Mouse (Mus musculus) forebrain, embryonic 10.5 days (tissue): ENCODE data around the gene Btbd1. TPM values are rescaled to one million over a fixed set of nuclear protein-coding genes. Genes with fewer than 3 reads are reported as not detected.

Experiments
- DNase-seq: peaks from one replicate; pipeline ENCODE4 v3.0.0-alpha.2; 2017; ENCODE audit warnings: low spot score; ENCODE audit errors: extremely low spot score
- H3K27ac ChIP-seq: fragments of 300-500 bp; sonication (generic); 2 replicates; pipeline ENCODE4 v1.5.1; 2016; ENCODE audit warnings: mild to moderate bottlenecking
- H3K27me3 ChIP-seq: fragments of 300-500 bp; sonication (generic); 2 replicates; pipeline ENCODE4 v1.6.1; 2016; ENCODE audit warnings: mild to moderate bottlenecking; ENCODE audit not compliant: poor library complexity, severe bottlenecking
- H3K36me3 ChIP-seq: fragments of 300-500 bp; sonication (generic); replicated peaks from 2 replicates; pipeline ENCODE4 v1.6.1; 2016; ENCODE audit warnings: mild to moderate bottlenecking, moderate library complexity
- H3K4me1 ChIP-seq: fragments of 300-500 bp; sonication (generic); 2 replicates; pipeline ENCODE4 v1.6.1; 2016
- H3K4me3 ChIP-seq: fragments of 300-500 bp; sonication (generic); 2 replicates; pipeline ENCODE4 v1.5.1; 2016; ENCODE audit warnings: mild to moderate bottlenecking, moderate library complexity
- H3K9me3 ChIP-seq: fragments of 300-500 bp; sonication (generic); 2 replicates; pipeline ENCODE4 v1.6.1; 2016; ENCODE audit warnings: mild to moderate bottlenecking, moderate library complexity
- WGBS: fragments of 180-500 bp; shearing (Covaris S2); methylation state at CpG from one replicate; pipeline ENCODE4 v1.1.7; 2016; 5-methylcytosine and 5-hydroxymethylcytosine counted together
- polyA plus RNA-seq: library from polyadenylated mRNA; unstranded; fragments of >200 nt; fragmentation: Nextera tagmentation; extraction: Ambion mirVana; gene quantifications from 2 replicates; pipeline ENCODE4 v1.2.1, GENCODE M21; 2016

Gene Btbd1
- polyA plus RNA-seq, 1 experiment from 2014 or later: 56.6 TPM

DNA sequence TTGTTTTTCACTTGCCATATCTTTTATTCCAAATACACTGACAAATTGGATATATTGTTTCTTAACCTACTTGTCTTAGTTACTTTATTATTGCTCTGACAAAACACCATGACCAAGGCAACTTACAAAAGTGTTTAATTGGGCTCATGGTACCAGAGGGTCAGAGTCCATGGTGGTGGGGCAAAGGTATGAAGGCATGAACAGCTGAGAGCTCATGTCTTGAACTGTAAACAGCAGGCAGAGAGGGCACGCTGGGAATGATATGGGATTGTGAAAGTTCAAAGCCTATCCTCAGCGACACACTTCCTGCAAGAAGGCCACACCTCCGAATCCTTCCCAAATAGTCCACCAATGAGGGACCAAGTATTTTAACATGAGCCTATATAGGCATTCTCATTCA lies 81.3 kb downstream of the Btbd1 start:
- H3K4me1 ChIP-seq: no peaks in the 10 kb centered on the region
- 83% methylated on average over 3 of the region's 3 CpGs for WGBS
- H3K27ac ChIP-seq: no peak overlapping the region
- no peak overlapping the region for H3K4me3 ChIP-seq
- no peaks in the 10 kb centered on the region for H3K9me3 ChIP-seq
- H3K27me3 ChIP-seq: no peaks in the 10 kb centered on the region
- no peak for DNase-seq
- no peaks in the 10 kb centered on the region for H3K36me3 ChIP-seq

DNA sequence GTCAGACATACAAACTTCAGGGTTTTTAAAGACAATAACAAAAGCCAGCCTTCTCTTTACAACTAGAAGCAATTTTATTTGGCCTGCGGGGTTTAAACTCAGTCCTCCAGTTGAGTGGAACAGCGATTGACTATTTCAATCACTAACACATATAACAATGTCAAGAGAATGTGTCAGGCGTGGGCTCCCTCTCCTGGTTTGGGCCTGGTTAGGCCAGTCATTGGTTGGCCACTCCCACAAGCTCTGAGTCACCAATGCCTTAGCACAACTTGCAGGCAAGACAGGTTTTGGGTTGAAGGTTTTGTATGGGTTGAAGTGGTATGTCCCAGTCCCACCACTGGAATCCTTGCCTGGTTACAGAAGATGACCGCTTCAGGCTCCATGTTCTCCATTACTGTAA lies 85.1 kb downstream of the Btbd1 start:
- no peak overlapping the region for H3K4me3 ChIP-seq

More for the DNA sequence above, 85.1 kb downstream of the Btbd1 start:
- no peak overlapping the region for H3K27ac ChIP-seq
- 79% methylated on average over 4 of the region's 4 CpGs for whole genome bisulfite sequencing
- H3K27me3 ChIP-seq: no peaks in the 10 kb centered on the region
- H3K4me1 ChIP-seq: no peaks in the 10 kb centered on the region
- no peak for DNase-seq
- no peaks in the 10 kb centered on the region for H3K36me3 ChIP-seq
- H3K9me3 ChIP-seq: no peaks in the 10 kb centered on the region

Other genes with a start within 250 kb of the Btbd1 start
- 12.6 and 13.1 TPM in 2 replicates for gene Homer2, start 121.9 kb downstream of the Btbd1 start, polyA plus RNA-seq
- 127 and 129 TPM in 2 replicates for gene Ramac, start 66.5 kb downstream of the Btbd1 start, polyA plus RNA-seq
- gene 3110040N11Rik, start 40.0 kb downstream of the Btbd1 start, polyA plus RNA-seq: 38.3 and 40.9 TPM in 2 replicates
- gene Gm10160, start 26.4 kb upstream of the Btbd1 start, polyA plus RNA-seq: not detected in 2 replicates
- 11.2 and 11.7 TPM in 2 replicates for gene Tm6sf1, start 29.6 kb upstream of the Btbd1 start, polyA plus RNA-seq
- 23.5 and 24.7 TPM in 2 replicates for gene Hdgfl3, start 105.0 kb upstream of the Btbd1 start, polyA plus RNA-seq
- gene Bnc1, start 162.9 kb upstream of the Btbd1 start, polyA plus RNA-seq: 0.54 and 0.76 TPM in 2 replicates